Mouse (Mus musculus) CD4-positive, CD25-positive, alpha-beta regulatory T cell, adult 2 months (primary cell): ENCODE measurements around the gene Osbpl6.

Experiments
- DNase-seq: peaks from one replicate; pipeline ENCODE4 v3.0.0-alpha.2; 2012; ENCODE audit warnings: low read depth, low spot score

Gene Osbpl6

DNA sequence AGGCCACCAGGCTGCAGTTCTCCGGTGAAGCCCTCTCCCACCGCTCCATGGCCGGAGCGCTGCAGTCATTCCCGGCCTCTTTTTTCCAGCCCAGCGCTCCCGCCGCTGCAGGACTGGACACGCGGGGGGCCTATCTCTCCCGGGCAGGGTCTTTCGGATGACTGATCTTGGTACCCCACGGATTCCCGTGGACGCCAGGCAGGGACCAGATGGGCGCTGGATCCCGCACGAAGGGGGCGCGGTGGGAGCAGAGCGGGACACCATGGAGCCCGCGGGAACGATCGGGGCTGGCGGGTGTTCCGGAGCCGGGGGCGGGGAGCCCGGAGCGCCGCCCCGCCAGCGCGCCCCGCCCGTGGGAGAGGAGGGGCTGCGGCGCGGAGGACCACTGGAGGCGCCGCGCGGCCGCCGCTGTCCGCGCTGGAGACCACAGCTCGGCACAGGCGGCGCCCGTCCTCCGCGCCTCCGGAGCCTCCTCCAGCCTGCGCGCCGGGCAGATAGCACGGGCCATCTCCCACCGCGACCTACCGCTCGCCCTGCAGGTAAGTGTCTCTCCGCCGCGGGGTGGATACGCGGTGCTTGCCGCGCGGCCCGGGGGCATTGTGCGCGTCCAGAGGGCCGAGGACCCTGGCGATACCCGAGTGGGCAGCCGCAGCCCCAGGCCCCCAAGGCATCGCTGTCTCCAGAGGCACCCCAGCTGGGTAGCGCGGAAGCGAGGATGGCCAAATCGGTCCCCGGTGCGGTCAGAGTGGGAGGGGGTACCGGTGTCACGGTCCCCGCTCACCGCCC, at the start of gene Osbpl6:
Gene Osbpl6, plus strand, starts transcription at position 358 of the 786 bp plus-strand sequence.
- peak; percentile 44 for DNase-seq

DNA sequence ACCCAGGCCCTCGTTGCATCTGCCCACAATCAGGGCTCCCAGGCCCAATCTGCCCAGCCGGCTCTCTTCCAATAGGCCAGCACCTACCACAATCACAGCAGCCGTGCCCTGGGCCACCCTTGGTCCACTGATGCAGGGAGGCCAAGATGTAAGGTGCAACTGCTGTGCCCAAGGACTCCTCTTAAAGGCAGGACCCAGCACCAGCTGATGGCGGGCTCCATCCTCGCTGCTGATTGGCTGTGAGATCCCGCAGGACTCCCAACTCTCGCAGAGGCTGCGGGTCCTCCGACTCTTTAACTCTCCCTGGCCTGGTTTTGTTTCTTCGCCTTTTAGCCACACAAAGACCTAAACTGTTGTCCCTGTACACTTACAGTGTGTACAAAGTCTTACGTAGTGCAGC, 46.1 kb upstream of the Osbpl6 start, which contains the start of gene Cyct:
Gene Cyct, minus strand, starts transcription at position 225 of the 400 bp plus-strand sequence.
- DNase-seq, result no peak

DNA sequence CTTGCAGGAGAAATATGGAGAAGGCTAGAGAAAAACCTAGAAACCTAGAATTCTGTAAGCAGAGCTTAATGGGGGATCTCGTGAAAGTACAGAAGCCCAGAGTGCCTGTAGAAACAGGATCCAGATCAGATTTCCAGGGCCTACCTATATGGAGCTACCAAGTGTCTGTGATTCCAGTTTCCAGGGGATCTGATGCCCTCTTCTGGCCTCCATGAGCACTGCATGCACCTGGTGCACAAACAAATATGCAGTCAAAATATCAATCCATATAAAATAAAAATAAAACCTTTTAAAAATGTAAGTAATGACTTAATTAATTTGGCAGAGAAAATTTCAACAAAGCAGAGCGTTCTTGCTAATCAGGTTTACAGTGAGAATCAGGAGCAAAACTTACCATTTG, 44.2 kb upstream of the Osbpl6 start:
- peak; percentile 26 for DNase-seq

DNA sequence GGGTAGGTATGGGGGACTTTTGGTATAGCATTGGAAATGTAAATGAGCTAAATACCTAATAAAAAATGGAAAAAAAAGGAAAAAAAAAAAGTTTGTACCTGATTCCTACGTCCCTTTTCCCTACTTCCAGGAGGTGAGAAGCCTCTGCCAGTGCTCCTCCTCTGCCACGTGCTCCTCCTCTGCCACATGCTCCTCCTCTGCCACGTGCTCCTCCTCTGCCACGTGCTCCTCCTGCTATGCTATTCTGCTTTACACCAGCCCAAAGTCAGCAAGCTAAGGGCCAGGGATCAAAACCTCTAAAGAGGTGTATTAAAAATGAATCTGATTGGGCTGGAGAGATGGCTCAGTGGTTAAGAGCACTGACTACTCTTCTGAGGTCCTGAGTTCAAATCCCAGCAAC, 40.5 kb upstream of the Osbpl6 start:
- no peak for DNase-seq

DNA sequence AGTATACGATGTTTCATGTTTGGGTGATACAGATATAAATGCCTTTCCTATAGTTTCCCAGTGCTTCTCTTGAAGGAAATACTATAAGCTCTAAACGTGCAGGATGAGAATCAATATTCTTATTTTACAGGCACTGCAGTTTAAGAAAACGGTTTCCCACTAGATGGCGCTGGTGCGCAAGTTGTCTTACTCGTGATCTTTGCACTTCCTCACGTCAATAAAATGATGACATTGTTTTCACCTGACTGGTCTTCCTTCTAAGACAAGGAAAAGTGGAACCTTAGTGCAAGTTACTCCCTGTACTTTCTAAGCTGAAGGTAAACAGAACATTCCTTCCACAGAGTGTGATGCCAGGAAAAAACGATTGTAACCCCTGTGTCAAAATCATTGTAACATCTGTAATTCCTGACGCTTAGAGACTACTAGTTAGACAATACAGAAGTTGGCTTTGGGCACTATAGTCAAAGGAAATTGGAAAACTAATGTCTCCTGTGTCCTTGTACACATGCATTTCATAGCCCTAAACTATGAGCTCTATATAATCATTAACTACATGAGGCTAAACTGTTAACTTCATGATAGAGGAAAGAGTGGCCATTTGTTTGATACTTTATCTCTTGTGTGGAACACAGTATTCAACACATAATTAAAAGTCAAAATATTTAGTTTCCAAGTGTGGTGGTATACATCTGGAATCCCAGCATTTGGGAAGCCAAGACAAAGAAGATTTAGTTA, 39.0 kb upstream of the Osbpl6 start:
- DNase-seq, result peak; percentile 91

DNA sequence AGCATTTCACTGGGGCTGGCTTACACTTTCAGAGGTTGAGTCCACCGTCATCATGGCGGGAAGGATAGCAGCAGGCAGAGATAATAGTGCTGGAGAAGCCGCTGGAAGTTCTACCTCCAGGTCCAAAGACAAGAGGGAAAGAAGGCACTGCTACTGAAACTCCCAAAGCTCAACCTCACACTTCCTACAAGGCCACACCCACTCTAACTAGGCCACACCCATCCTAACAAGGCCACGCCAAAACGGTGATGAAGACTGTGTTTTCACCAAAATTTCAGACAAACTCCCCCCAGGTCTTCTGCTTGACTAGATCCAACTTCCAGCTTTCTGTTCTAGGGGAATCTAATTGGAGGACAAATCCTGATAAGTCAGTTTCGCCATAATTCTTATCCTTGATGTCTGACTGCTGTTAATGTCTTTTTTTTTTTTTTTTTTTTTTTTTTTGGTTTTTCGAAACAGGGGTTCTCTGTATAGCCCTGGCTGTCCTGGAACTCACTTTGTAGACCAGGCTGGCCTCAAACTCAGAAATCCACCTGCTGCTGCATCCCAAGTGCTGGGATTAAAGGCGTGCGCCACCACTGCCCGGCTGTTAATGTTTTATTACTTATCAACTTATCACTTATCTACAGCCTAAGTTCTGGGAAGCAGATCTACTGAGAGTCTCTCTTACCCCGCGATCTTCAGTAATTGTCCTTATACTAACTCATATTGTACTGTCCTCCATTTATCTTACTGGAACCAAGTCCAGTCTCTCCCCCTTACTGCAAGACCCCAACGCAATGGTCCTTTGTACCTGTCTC, 37.2 kb upstream of the Osbpl6 start:
- DNase-seq, result peak; percentile 38

DNA sequence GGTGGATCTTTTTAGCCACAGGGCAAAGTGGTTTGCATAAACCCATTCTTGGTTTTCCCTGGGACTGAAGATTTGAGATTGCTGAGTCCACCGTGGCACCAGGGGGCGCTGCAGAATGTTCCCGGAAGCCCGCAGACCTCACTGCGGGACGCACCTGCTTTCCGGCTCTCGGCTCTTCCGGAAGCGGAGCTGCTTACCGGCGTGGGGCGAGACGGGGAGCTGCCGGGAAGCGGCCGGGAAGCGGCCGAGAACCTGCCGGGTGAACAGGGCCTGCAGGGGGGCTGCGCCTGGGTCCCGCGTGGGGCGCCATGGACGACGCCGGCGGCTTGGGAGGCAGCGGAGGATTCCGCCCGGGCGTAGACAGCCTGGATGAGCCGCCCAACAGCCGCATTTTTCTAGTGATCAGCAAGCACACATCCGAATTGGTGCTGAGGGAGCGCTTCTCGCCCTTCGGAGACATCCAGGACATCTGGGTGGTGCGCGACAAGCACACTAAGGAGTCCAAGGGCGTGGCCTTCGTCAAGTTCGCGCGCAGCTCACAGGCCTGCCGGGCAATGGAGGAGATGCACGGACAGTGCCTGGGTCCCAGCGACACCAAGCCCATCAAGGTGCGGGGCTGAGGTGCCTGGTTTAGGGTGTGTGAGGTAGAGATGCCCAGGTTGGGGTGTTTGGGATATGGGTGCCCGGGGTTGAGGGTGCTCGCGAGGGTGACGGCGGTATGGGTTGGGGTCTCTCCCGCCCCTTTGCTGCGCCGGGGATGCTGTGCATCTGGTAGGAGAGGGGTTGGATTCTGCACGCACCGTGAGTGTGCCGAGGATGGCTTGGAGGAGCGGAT, 36.3 kb upstream of the Osbpl6 start, which contains the start of gene Rbm45:
Gene Rbm45, plus strand, starts transcription at position 164 of the 835 bp plus-strand sequence.
- peak; percentile 94 for DNase-seq

DNA sequence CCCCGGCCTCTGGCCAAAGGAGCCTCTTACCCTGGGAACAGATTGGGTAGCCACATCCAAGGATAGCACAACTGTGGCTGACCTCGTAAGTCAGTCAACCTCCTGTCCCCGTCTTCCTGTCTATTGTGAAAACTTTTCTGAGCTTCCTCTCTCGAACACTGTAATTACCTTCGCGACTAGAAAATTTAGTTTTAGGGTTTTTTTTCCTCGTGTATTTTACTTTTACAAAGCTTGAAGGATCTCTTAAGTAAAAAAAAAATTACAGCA, 35.7 kb upstream of the Osbpl6 start:
- DNase-seq, result no peak

DNA sequence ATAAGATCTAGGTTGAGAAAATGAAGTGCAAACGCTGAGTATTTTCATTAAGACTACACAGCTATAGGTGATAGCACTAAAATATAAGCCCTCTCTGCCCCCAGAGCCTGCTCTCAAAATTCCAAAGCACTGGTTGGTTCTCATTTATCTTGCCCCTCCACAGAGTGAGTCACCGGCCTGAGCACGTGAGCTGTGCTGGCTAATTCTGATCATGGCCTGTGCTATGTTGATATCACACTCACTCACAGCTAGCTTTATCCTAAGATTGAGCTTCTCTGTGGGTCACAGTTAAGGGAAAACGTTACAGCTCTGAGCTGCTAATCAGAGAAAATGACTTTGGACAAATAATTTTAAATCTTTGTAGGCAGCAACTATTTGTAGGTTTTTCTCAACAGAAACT, 34.1 kb upstream of the Osbpl6 start:
- DNase-seq, result no peak

DNA sequence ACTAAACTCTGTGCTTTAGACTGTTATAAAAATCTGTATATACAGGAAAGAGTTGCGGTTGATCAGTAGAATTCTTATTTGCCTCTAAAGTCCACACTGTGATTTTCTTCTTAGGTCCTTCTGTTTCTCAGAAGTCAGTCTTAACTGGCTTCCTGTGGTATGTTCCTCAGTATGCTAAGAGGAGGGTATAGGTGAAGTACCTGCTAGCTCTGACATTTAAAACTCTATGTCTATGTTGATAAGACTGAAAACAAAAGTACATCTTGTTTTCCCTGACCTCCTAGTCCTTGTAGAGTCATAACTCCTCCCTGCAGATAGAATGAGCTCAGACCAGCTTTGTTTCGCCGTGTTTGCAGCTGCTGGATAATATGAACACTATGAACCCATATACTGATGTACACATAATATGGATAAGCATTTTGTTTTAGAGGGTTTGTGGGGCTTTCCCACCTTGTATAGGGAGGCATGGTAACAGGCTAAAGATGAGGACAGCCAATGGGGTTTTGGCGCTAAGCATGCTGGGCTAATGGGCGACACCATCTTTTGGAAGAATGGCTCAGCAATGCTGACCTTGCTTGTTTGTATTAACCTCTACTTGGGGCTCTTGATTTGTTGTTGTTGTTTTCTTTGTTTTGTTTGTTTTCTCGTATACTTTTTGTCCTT, 31.6 kb upstream of the Osbpl6 start:
- DNase-seq, result peak; percentile 59

DNA sequence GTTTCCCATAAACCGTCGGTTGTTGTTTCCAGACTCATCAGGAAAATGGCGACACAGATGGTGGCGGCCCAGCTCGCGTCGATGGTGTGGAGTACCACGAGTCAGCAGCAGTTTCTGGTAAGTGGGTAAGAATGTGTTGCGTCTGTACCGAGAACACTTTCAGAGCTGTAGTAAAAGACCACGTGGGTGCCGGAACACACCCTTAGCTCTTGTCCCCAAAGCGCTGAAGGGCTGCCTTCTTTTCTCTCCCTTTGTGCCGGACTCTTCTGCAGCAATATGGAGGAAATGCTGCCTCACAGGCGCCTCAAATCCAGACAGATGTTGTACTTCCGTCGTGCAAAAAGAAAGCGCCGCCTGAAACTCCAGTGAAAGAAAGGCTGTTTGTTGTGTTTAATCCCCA, 27.7 kb upstream of the Osbpl6 start:
- no peak for DNase-seq

DNA sequence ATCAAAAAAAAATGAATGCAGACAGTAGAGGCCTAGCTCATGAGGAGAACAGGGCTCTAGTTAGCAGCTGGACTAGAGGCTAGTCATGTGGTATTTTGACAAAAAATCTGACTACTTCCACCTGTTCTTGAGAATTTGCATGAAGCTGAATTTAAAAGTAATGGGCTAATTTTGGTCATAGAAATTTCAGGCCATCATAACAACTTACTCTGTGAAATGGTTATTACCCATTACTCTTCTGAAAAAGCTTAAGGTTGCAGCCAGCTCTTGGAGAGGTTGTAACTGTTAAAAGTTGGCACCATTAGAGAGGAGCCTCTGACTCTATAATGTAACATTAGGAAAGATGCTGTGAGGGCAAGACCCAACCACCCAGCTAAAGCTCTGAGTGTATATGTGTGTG, 19.8 kb upstream of the Osbpl6 start:
- no peak for DNase-seq

DNA sequence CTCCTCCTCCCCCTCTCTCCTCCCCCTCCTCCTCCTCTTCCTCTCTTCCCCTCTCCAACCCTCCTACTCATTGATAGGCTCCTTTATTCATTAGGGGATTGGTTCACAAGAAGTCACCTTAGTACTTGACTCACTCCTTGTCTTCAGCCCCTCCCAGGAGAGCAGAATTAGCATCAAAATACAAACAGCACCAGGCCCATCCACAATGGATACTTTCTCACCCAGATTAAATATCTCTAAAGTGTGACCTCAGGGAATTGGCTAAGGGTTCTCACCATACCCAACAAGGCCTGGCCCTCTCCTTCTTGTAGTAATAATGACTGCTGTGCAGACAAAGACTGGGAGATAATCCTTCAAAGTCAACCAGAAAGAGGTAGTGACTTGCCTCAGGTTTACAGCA, 6.1 kb upstream of the Osbpl6 start:
- no peak for DNase-seq

DNA sequence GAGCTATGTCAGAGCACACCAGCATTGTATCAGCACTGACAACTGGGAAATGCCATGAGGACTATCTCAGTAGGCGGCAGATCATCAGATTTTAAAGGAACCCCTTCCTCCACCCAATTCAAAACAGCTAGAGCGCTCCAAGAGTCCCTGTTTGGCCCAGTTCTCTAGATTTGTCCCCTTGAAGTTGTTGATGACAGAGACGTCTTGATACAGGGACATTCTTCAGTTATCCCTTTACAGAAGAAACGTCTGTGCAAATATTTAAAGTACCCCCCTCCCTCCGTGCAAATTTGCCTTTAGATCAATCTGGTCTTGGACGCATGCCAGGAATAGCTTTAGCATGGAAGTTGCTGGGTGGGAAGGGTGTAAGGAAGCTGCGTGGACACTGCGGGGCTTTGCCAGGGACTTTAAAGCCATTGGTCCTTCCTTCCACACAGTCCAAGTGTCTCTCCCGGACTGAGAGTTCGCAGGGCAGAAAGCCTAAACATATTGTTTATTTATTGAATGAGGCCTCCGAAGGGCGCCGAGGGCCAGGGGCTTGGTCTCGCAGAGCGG, 635 bp upstream of the Osbpl6 start:
- peak; percentile 10 for DNase-seq

DNA sequence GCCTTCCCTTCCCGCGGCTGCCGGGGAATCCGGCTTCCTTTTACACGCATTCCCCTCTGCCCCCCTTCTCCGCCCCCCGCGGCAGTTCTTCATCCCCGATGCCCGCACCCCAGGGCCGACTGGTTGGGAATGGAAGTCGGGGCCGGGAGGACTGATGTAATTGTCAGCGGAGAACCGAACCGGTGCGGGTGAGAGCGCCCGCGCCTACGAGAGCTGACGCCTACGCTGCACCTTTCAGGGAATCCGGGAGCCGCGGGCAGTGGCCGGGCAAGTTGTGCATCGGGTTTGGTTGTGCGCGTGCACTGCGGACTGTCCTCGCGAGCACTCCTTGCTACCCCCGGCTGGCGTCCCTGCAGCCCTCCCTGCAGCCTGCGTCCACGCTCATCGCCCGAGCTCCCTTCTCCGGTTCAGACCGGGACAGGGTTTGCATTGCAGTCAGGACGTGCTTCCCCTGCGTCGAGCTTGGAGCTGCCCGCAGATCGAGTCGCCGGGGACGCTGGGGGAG, 681 bp downstream of the Osbpl6 start:
- peak; percentile 35 for DNase-seq

DNA sequence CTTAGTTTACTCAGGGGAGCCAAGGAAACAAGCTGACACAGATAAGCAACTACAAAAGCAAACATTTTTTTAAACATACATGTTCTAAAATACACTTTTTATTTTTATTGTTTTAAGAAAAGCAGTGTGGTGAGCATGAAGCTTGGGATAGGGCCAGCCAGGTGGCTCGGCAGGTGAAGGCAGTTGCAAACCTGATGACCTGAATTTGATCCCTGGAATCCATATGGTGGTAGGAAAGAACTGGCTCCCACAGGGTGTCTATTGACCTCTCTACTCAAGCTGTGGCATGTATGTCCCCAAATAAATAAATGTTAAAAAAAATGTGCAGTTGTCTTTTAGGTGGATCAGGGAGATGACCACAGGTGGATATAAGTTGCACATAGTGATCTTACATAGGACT, 3.2 kb downstream of the Osbpl6 start:
- DNase-seq, result no peak

DNA sequence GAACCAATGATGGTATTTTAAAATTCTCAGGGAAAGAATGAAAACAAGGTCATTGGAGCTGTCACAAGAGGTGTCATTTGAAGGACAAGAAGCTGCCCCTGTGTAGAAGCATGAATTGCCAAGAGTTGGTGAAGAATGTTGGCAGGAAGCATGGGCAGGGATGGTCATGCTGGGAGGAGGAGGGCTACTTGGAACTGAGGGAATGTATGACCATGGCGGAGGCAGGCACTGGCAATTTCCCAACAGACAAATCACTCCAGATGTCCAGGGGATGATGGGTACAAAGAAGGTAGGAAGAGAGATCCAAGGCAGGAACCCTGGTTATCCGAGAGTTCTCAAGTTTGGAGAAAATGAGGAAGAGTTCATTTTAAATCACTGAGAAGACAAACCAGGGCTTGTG, 3.7 kb downstream of the Osbpl6 start:
- DNase-seq, result no peak

DNA sequence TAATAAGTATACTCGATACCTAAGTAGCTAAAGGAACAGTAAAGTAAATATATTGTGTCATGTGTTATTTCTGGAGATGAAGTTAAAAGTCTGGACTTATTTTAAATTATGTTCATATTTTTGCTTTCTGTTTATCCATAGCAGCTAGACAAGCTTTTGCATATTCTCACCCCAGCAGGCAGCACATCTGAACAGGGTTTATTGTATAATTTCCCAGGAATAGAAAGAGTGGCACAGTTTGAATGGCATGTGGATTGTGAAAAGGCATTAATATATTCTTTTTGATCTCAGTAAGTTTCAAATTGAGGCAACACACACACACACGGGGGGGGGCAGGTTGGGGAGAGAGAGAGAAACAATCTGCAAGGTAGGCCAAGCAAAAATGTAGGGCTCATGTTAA, 6.6 kb downstream of the Osbpl6 start:
- no peak for DNase-seq

DNA sequence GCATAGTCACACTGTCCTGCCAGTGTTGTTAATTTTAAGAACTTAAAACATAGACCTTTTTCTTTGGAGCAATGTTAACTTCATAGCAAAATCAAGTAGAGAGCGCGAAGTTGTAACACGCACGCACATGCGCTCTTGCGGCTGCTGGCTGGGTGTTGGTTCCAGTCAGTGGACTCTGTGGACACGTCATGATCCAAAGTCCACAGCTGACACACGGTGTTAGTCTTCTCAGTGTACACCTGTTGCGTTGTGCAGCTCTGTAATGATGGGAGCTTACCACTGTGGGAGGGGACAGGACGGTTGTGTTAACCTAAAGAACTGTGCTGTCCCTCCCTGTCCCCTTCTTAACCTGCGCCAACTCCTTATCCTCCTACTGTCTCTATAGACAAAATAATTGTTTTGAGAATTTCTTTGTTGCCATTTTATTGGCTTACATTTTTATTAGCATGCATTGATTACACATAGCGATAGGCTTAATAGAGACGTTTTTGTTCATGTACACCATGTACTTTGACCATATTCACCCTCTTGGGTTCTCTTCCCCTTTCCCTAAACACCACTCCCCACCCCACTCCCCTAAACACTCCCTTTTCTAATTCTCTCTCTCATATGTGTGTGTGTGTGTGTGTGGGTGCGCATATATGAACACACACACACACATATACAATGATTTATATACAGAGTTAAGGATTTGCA, 11.3 kb downstream of the Osbpl6 start:
- no peak for DNase-seq

DNA sequence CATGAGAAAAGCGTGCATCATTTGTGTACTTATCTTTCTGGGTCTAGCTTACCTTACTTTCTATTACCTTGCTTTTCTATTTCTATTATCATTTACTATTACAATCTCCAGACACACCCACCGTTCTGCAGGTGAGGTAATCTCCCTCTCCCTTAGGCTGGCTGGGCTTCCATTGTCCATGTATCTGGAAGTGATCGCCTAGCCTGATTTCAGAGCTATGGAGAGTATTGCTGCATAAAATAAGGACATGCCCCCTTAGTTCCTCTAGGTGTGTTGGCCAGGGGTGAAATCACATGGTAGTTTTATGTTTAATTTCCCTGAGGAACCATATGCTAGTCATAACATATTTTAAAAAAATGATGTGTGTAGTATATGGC, 11.8 kb downstream of the Osbpl6 start:
- DNase-seq, result no peak
